Mouse (Mus musculus) midbrain, postnatal 0 days (tissue): ENCODE measurements around the gene Srsf1. TPM values are rescaled to one million over a fixed set of nuclear protein-coding genes. Genes with fewer than 3 reads are reported as not detected.
"Not testable (repeated sequence)": the region's sequence is repeated elsewhere in the genome, so short reads cannot be mapped to it uniquely, and the experiment has no call there.

Source experiments
- ATAC-seq: fragments of 200-750 bp; cut with Nextera tagmentation; 2 replicates; pipeline ENCODE4 v1.8.0; 2017; ENCODE audit warnings: moderate number of reproducible peaks, mild to moderate bottlenecking, moderate TSS enrichment, moderate library complexity; ENCODE audit not compliant: low FRiP score
- DNase-seq: peaks from one replicate; pipeline ENCODE4 v3.0.0-alpha.2; 2015; ENCODE audit warnings: low spot score
- H3K27ac ChIP-seq: fragments of 300-500 bp; sonication (generic); 2 replicates; pipeline ENCODE4 v1.5.1; 2014; ENCODE audit warnings: low read depth, mild to moderate bottlenecking, low read length, mixed read lengths
- H3K27me3 ChIP-seq: fragments of 300-500 bp; sonication (generic); 2 replicates; pipeline ENCODE4 v1.6.1; 2014; ENCODE audit warnings: low read length, control low read depth, mixed read lengths; ENCODE audit not compliant: insufficient read depth
- H3K36me3 ChIP-seq: fragments of 300-500 bp; sonication (generic); 2 replicates; pipeline ENCODE4 v1.6.1; 2014; ENCODE audit warnings: low read length, control low read depth, mixed read lengths; ENCODE audit not compliant: insufficient read depth
- H3K4me1 ChIP-seq: fragments of 300-500 bp; sonication (generic); 2 replicates; pipeline ENCODE4 v1.6.1; 2014; ENCODE audit warnings: mild to moderate bottlenecking, control low read depth, antibody characterized with exemption, low read length, mixed read lengths; ENCODE audit not compliant: insufficient read depth
- H3K4me2 ChIP-seq: fragments of 300-500 bp; sonication (generic); 2 replicates; pipeline ENCODE4 v1.6.1; 2014; ENCODE audit warnings: low read depth, mild to moderate bottlenecking, low read length, mixed read lengths; ENCODE audit not compliant: poor library complexity, severe bottlenecking
- H3K4me3 ChIP-seq: fragments of 300-500 bp; sonication (generic); 2 replicates; pipeline ENCODE4 v1.5.1; 2014; ENCODE audit warnings: low read depth, mild to moderate bottlenecking, low read length, moderate library complexity
- H3K9ac ChIP-seq: fragments of 300-500 bp; sonication (generic); replicated peaks from 2 replicates; pipeline ENCODE4 v1.6.1; 2014; ENCODE audit warnings: mild to moderate bottlenecking, low read length, moderate library complexity, mixed read lengths; ENCODE audit not compliant: poor library complexity, severe bottlenecking
- H3K9me3 ChIP-seq: fragments of 300-500 bp; sonication (generic); 2 replicates; pipeline ENCODE4 v1.6.1; 2016; ENCODE audit warnings: low read length, control low read depth
- CTCF ChIP-seq: IDR thresholded peaks from 2 replicates; pipeline ENCODE4 v1.5.1; 2016; ENCODE audit warnings: antibody characterized with exemption, mild to moderate bottlenecking
- WGBS: fragments of 180-500 bp; shearing (Covaris S2); extraction: QIAGEN DNeasy Blood & Tissue Kit; methylation state at CpG from one replicate; pipeline ENCODE4 v1.1.7; 2014; 5-methylcytosine and 5-hydroxymethylcytosine counted together
- polyA plus RNA-seq: library from polyadenylated mRNA; unstranded; fragments of >200 nt; fragmentation: Nextera tagmentation; extraction: Ambion mirVana; gene quantifications from 2 replicates; pipeline ENCODE4 v1.2.1, GENCODE M21; 2015
- total RNA-seq: library from RNA; depleted of rRNA; stranded (reverse); fragments of >200 nt; gene quantifications from 2 replicates; pipeline ENCODE4 v1.2.3, GENCODE M21; 2014

Gene Srsf1
- total and polyA plus RNA-seq, 2 experiments from 2014 or later: 125 to 280 TPM

DNA sequence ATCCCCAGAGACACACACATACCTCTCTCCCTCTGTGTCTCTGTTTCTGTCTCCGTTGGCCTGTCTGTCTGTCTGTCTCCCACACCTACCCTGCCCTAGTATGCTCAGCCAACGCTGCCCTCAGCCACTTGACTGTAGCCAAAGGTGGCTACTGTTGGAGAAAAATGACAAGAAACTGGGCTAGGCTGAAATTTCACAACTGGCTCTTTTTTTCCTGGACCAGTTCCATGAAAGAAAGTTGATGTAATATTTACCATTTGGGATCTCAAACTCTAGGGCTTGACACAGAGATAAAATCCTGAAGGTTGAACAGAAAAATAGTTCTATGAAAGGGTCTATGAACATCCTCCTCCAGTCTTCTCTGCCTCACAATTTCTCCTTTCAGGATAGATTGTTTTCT lies 16.3 kb upstream of the Srsf1 start:
- Histone ChIP-seq H3K9me3 (no peaks in the 10 kb centered on the region), H3K27ac (no peak overlapping the region), H3K27me3 (no peaks in the 10 kb centered on the region), H3K4me2 (no peak overlapping the region), H3K9ac (no peak overlapping the region), H3K4me1 (no peaks in the 10 kb centered on the region), H3K4me3 (no peak overlapping the region), H3K36me3 (no peaks in the 10 kb centered on the region)
- no peak for DNase-seq
- WGBS: 91% methylated on average over 2 of the region's 2 CpGs
- ATAC-seq: no peak
- TF ChIP-seq CTCF: no peak

DNA sequence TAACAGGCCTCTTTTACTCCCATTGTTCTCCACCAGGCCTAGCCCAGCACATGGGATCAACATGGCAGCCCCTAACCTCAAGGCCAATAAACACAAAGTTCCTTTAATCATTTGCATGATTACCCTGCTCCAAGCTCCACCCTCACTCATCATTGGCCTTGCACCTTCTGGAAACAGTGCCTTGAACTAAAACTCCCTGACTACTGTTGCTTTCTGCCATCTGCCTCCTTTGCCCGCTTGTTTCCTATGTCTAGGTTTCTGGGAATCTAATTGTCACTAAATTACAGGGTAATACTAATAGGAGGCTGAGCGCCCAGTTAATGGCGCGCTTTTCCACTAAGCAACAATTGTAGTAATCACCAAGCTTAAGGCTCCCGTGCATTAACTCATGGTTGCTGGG lies 15.4 kb upstream of the Srsf1 start:
- no peak for DNase-seq
- Histone ChIP-seq H3K4me1 (no peaks in the 10 kb centered on the region), H3K36me3 (no peaks in the 10 kb centered on the region), H3K4me3 (no peak overlapping the region), H3K27ac (no peak overlapping the region), H3K9ac (no peak overlapping the region), H3K4me2 (no peak overlapping the region), H3K9me3 (no peaks in the 10 kb centered on the region), H3K27me3 (no peaks in the 10 kb centered on the region)
- no peak for ATAC-seq
- 92% methylated on average over 5 of the region's 5 CpGs for whole genome bisulfite sequencing
- TF ChIP-seq CTCF: no peak

DNA sequence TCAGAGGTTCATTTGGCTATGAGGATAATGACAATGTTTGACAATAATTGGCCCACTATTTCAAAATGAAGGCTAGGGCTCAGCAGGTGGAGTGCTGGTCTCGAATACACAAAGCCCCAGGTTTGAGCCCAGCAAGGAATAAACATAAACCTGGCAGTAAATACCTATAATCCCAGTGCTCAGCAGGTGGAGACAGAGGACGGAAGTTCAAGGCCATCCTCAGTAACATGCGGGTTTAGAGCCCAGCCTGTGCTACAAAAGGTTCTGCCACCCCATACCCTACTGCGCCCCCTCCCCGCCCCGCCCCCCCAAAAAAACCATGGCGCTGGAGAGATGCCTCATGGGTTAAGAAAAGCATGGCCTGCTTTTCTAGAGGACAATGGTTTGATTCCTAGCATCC lies 11.2 kb upstream of the Srsf1 start:
- 73% methylated on average over 7 of the region's 7 CpGs for WGBS
- Histone ChIP-seq H3K4me3 (no peak overlapping the region), H3K4me2 (no peak overlapping the region), H3K27me3 (no peaks in the 10 kb centered on the region), H3K9ac (no peak overlapping the region), H3K4me1 (no peaks in the 10 kb centered on the region), H3K27ac (no peak overlapping the region), H3K36me3 (no peaks in the 10 kb centered on the region), H3K9me3 (no peaks in the 10 kb centered on the region)
- ATAC-seq: no peak
- no peak for TF ChIP-seq CTCF
- DNase-seq: no peak

DNA sequence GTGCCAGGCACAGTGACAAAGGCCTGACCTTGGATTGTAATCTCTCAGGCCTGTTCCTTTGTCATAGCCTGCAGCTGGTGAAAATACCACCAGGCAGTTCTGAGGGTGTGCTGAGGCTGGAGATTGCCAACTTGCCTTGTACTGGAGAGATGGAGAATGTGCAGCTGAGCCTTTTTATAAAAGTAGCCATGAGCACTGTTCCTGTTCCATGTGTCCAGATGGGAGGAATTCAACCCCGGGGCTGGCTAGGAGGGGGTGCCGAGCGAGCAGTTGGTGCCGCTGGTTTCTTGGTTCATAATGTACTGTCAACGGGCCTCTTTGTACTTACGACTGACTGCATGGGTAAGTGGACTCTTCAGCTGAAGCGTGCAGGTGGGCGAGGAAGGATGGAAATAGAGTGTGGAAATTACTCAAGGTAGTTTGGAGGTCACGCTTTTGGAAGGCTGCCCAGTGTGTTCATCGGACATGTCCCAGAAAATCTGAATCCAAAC lies 10.4 kb upstream of the Srsf1 start:
- H3K9me3 ChIP-seq: no peaks in the 10 kb centered on the region
- no peak overlapping the region for H3K4me2 ChIP-seq
- 78% methylated on average over 10 of the region's 10 CpGs for WGBS
- H3K36me3 ChIP-seq: no peaks in the 10 kb centered on the region
- H3K27ac ChIP-seq: no peak overlapping the region
- H3K4me3 ChIP-seq: no peak overlapping the region
- no peaks in the 10 kb centered on the region for H3K4me1 ChIP-seq
- DNase-seq (no peak), ATAC-seq (no peak)
- H3K9ac ChIP-seq: no peak overlapping the region
- no peak for TF ChIP-seq CTCF
- H3K27me3 ChIP-seq: no peaks in the 10 kb centered on the region

DNA sequence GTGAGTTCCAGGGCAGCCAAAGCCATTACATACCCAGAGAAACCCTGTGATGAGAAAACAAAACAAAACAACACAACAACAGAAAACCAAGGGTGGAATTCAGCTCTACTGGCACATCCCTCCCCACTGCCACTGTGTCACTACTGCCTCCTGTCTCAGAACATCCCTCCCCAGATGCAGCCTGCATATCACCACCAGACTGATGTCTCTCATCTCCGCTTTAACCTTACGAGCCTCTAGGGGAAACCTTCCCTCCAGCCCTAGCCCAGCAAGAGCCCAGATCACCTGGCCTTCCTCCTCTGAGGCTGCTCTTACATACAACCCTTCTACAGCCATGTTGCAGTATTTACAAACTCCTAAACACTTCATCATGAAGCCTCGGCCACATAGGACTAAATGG lies 9.8 kb upstream of the Srsf1 start:
- Histone ChIP-seq H3K4me2 (no peak overlapping the region), H3K9ac (no peak overlapping the region), H3K36me3 (no peaks in the 10 kb centered on the region), H3K27me3 (no peaks in the 10 kb centered on the region), H3K4me1 (no peaks in the 10 kb centered on the region), H3K27ac (no peak overlapping the region), H3K4me3 (no peak overlapping the region), H3K9me3 (no peaks in the 10 kb centered on the region)
- no peak for ATAC-seq
- no peak for TF ChIP-seq CTCF
- no peak for DNase-seq
- 90% methylated on average over 3 of the region's 3 CpGs for WGBS

DNA sequence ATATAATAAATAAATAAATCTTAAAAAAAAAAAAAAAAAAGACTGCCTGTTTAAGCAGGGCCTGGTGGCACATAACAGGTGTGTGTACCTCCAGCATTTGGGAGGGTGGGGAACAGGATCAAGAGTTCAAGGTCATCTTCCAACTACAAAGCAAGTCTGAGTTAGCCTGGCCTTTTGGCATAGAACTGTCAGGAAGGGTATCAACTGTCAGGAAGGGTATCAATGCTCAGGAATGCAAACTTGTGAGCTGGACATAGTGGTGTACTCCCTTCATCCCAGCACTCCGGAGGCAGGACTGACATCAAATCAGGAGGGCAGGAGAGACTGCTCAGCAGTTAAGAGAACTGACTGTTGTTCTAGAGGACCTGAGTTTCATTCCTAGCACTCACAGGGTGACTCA lies 8.1 kb upstream of the Srsf1 start:
- Histone ChIP-seq H3K4me1 (no peaks in the 10 kb centered on the region), H3K4me2 (no peak overlapping the region), H3K27ac (no peak overlapping the region), H3K4me3 (no peak overlapping the region), H3K9me3 (no peaks in the 10 kb centered on the region), H3K9ac (no peak overlapping the region), H3K36me3 (no peaks in the 10 kb centered on the region), H3K27me3 (no peaks in the 10 kb centered on the region)
- no peak for TF ChIP-seq CTCF
- DNase-seq (no peak), ATAC-seq (no peak)
- WGBS: 90% methylated on average over 1 of the region's 1 CpGs

DNA sequence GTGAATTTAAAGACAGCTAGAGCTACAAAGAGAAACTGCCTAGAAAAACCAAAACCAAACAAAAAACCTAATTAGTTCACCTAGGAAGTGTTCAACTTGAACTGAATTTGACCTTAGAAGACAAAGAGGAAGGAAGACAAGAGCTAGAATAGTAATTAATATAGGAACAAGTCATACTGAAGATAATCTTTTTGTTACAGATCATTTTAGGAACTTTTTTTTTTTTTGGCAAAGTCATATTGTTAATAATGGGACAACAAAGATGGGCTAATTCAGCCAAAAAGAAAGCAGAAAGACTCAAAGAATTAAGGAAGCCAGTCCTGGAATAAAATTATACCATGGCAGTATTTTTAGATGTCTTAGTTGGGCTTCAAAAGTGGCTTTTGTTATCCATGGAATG lies 2.9 kb upstream of the Srsf1 start:
- no peaks in the 10 kb centered on the region for H3K27me3 ChIP-seq
- H3K27ac ChIP-seq: no peak overlapping the region
- H3K9me3 ChIP-seq: no peaks in the 10 kb centered on the region
- H3K9ac ChIP-seq: no peak overlapping the region
- no peak overlapping the region for H3K4me2 ChIP-seq
- no peak overlapping the region for H3K4me3 ChIP-seq
- H3K4me1 ChIP-seq: 0 out of 2 replicates have a peak, but pooled peaks cover 2% of the 10 kb centered on the region
- no peak for TF ChIP-seq CTCF
- ATAC-seq (no peak), DNase-seq (no peak)
- H3K36me3 ChIP-seq: no peaks in the 10 kb centered on the region

DNA sequence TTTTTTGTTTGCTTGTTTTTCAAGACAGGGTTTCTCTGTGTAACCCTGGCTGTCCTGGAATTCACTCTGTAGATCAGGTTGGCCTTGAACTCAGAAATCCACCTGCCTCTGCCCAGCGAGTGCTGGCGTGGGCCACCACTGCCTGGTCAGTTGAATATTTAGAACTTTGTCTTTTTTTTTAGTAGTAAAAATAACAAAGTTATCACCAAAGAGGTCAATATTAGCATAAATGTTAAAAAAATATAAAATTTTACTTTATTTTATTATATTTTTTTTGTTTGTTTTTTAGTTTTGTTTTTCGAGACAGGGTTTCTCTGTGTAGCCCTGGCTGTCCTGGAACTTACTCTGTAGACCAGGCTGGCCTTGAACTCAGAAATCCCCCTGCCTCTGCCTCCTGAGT lies 2.0 kb upstream of the Srsf1 start:
- WGBS: 94% methylated on average over 3 of the region's 3 CpGs

More for the DNA sequence above, 2.0 kb upstream of the Srsf1 start:
- H3K27me3 ChIP-seq, H3K4me2 ChIP-seq, H3K9me3 ChIP-seq, H3K36me3 ChIP-seq, H3K27ac ChIP-seq, DNase-seq, H3K9ac ChIP-seq, ATAC-seq, H3K4me3 ChIP-seq, H3K4me1 ChIP-seq: not testable (repeated sequence)
